Mouse (Mus musculus): ENCODE data around the gene H2-D1. TPM values are rescaled to one million over a fixed set of nuclear protein-coding genes. Genes with fewer than 3 reads are reported as not detected.

The H2-D1 gene
- total RNA-seq, 1 experiment, result 30.1 TPM

DNA sequence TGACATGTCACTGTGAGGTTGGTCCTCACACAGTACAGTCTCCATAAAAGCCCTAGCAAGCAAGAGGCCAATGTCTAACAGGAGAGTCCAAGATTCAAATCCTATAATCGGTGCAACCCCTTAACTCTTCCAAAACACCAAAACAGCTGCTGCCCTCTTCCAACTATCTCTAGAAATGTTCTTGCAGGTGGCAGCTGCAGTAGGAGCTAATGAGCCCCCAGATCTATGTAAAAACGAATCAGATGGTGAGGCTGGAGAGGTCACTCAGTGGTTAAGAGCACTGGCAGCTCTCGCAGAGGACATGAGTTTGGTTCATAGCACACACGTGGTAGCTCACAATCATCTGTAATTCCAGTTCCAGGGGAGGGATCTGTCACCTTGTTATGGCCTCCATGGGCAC is 6.8 kb upstream of the H2-D1 start:
- Histone ChIP-seq H3K9ac (ENCODE audit: insufficient read depth, low read depth, low read length, poor library complexity, severe bottlenecking) (no peak overlapping the region), H3K4me3 (ENCODE audit: insufficient read depth in 1 of 2, low read depth in 1 of 2, low read length in 2 of 2, poor library complexity in 1 of 2, severe bottlenecking in 1 of 2) (no peak overlapping the region), H3K36me3 (ENCODE audit: control insufficient read depth, insufficient read depth, low read length, poor library complexity, severe bottlenecking) (peaks cover 31% of the 10 kb centered on the region), H3K27ac (ENCODE audit: insufficient read depth, low read depth, low read length, poor library complexity, severe bottlenecking) (no peak overlapping the region), H3K4me1 (ENCODE audit: control insufficient read depth in 2 of 2, insufficient read depth in 2 of 2, low read length in 2 of 2, poor library complexity in 1 of 2) (peaks cover 0 to 14% of the 10 kb centered on the region in 2 experiments; a peak in 1 of 4 replicates), H3K9me3 (ENCODE audit: control insufficient read depth, insufficient read depth, low read depth, low read length) (no peaks in the 10 kb centered on the region)
- DNase-seq (ENCODE audit: low read depth, low spot score), result no peak
- TF ChIP-seq ZNF384 (IDR thresholded peaks at IDR 0.05; ENCODE audit: low read depth, low read length), result no peak
- TF ChIP-seq HCFC1 (IDR thresholded peaks at IDR 0.05; ENCODE audit: borderline replicate concordance, insufficient read depth, low read length), result no peak
- no peak for TF ChIP-seq CHD2 (IDR thresholded peaks at IDR 0.05; ENCODE audit: low read depth, low read length)
- no peak for TF ChIP-seq ZC3H11A (IDR thresholded peaks at IDR 0.05; ENCODE audit: borderline replicate concordance, low read depth, low read length)
- TF ChIP-seq MAFK (IDR thresholded peaks at IDR 0.05; ENCODE audit: insufficient read depth, low read depth, low read length), result no peak
- in situ Hi-C loops (cut with MboI; ENCODE audit: low sequenced_read_pairs in 2 of 2, unreplicated experiment in 2 of 2), result no loop called here

DNA sequence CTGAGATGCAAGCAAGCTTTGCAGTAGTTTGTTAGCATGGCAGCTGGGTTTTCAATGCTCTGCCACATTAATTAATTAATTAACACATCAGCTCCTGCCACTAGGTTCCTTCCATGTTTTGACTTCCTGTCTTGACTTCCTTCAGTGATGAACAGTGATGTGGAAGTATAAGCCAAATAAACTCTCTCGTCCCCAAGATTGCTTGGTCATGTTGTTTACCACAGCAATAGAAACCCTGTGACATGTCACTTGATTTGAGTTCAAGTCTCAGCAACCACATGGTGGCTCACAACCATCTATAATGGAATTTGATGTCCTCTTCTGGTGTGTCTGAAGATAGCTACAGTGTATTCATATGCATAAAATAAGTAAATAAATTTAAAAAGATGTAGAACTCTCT is 5.2 kb upstream of the H2-D1 start:
- Histone ChIP-seq H3K9me3 (ENCODE audit: control insufficient read depth, insufficient read depth, low read depth, low read length) (no peaks in the 10 kb centered on the region), H3K9ac (ENCODE audit: insufficient read depth, low read depth, low read length, poor library complexity, severe bottlenecking) (no peak overlapping the region), H3K4me1 (ENCODE audit: control insufficient read depth in 2 of 2, insufficient read depth in 2 of 2, low read length in 2 of 2, poor library complexity in 1 of 2) (peaks cover 0 to 13% of the 10 kb centered on the region in 2 experiments; a peak in 2 of 4 replicates), H3K36me3 (ENCODE audit: control insufficient read depth, insufficient read depth, low read length, poor library complexity, severe bottlenecking) (peaks cover 16% of the 10 kb centered on the region), H3K4me3 (ENCODE audit: insufficient read depth in 1 of 2, low read depth in 1 of 2, low read length in 2 of 2, poor library complexity in 1 of 2, severe bottlenecking in 1 of 2) (no peak overlapping the region), H3K27ac (ENCODE audit: insufficient read depth, low read depth, low read length, poor library complexity, severe bottlenecking) (no peak overlapping the region)
- no peak for DNase-seq (ENCODE audit: low read depth, low spot score)
- in situ Hi-C loops (cut with MboI; ENCODE audit: low sequenced_read_pairs in 2 of 2, unreplicated experiment in 2 of 2), result no loop called here
- TF ChIP-seq ZC3H11A (IDR thresholded peaks at IDR 0.05; ENCODE audit: borderline replicate concordance, low read depth, low read length) (no peak), CHD2 (IDR thresholded peaks at IDR 0.05; ENCODE audit: low read depth, low read length) (no peak), MAFK (IDR thresholded peaks at IDR 0.05; ENCODE audit: insufficient read depth, low read depth, low read length) (no peak), HCFC1 (IDR thresholded peaks at IDR 0.05; ENCODE audit: borderline replicate concordance, insufficient read depth, low read length) (no peak), ZNF384 (IDR thresholded peaks at IDR 0.05; ENCODE audit: low read depth, low read length) (no peak)

DNA sequence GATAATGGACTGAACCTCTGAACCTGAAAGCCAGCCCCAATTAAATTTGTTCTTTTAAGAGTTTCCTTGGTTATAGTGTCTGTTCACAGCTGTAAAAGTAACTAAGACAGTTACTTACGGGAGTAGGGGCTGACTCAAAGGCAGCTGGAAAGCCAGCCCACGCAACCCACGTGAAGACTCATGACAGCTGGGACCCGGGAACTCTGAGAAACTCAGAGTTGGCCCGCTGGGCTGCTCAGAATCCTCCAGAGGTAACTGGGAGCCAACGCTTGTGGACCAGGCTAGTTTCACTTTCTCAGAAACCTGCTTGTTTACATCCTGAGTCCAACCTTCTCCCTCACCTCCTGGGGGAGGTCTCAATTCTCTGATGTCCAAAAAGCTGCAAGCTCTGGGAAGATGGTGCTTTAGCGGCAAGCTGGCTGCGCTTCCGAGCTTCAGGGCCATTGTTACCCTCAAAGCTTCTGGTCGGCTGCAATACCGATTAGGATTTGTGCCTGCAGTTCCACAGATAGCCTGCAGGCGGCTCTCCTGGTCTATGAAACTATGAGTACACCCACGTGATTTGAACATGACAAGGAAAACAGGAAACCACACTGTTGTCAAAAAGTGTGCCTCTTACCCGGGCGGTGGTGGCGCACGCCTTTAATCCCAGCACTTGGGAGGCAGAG is 4.6 kb upstream of the H2-D1 start:
- H3K9me3 ChIP-seq (ENCODE audit: control insufficient read depth, insufficient read depth, low read depth, low read length), result no peaks in the 10 kb centered on the region
- H3K36me3 ChIP-seq (ENCODE audit: control insufficient read depth, insufficient read depth, low read length, poor library complexity, severe bottlenecking), result peaks cover 10% of the 10 kb centered on the region
- peak; percentile 94 for DNase-seq (ENCODE audit: low read depth, low spot score)
- in situ Hi-C loops (cut with MboI; ENCODE audit: low sequenced_read_pairs in 2 of 2, unreplicated experiment in 2 of 2), result no loop called here
- peaks cover 0 to 13% of the 10 kb centered on the region in 2 experiments; a peak in 2 of 4 replicates for H3K4me1 ChIP-seq (ENCODE audit: control insufficient read depth in 2 of 2, insufficient read depth in 2 of 2, low read length in 2 of 2, poor library complexity in 1 of 2)
- no peak overlapping the region for H3K9ac ChIP-seq (ENCODE audit: insufficient read depth, low read depth, low read length, poor library complexity, severe bottlenecking)
- no peak overlapping the region; a peak in 1 of 4 replicates for H3K4me3 ChIP-seq (ENCODE audit: insufficient read depth in 1 of 2, low read depth in 1 of 2, low read length in 2 of 2, poor library complexity in 1 of 2, severe bottlenecking in 1 of 2)
- TF ChIP-seq HCFC1 (IDR thresholded peaks at IDR 0.05; ENCODE audit: borderline replicate concordance, insufficient read depth, low read length) (no peak), ZC3H11A (IDR thresholded peaks at IDR 0.05; ENCODE audit: borderline replicate concordance, low read depth, low read length) (peak; percentile 47)
- H3K27ac ChIP-seq (ENCODE audit: insufficient read depth, low read depth, low read length, poor library complexity, severe bottlenecking), result no peak overlapping the region

DNA sequence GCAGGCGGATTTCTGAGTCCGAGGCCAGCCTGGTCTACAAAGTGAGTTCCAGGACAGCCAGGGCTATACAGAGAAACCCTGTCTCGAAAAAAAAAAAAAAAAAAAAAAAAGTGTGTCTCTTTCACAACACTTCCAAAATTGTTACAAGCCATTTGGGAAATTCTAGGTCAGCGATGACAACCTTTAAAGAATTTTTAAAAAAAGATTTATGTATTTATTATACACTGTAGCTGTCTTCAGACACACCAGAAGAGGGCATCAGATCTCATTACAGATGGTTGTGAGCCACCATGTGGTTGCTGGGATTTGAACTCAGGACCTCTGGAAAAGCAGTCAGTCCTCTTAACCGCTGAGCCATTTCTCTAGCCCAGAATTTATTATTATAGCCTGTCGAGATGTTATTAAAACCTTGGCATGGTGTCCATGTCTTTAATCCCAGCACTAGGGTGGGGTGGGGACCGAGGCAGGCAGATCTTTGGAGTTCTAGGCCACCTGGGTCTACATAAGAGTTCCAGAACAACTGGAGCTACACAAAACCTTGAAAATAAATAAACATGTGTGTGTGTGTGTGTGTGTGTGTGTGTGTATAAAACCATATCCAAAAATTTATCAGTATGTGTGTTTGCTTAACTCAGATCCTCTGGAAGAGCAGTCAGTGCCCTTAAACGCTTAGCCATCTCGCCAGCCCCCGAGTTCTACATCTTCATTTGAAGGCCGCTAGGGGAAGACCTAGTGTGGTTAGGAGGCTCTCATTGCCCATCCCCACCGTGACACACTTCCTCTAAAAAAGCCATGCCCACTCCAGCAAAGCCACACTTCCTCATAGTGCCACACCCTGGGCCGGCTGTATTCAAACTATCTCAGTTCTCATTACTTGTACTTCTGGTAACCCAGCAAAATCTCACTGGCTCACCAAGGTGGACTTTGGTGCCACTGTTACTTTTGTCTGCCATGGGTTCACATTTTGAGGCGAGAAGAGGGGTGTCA is 3.7 kb upstream of the H2-D1 start:
- Histone ChIP-seq H3K4me1 (ENCODE audit: control insufficient read depth in 2 of 2, insufficient read depth in 2 of 2, low read length in 2 of 2, poor library complexity in 1 of 2) (peaks cover 0 to 9% of the 10 kb centered on the region in 2 experiments; a peak in 2 of 4 replicates), H3K9me3 (ENCODE audit: control insufficient read depth, insufficient read depth, low read depth, low read length) (no peaks in the 10 kb centered on the region), H3K4me3 (ENCODE audit: insufficient read depth in 1 of 2, low read depth in 1 of 2, low read length in 2 of 2, poor library complexity in 1 of 2, severe bottlenecking in 1 of 2) (no peak overlapping the region), H3K36me3 (ENCODE audit: control insufficient read depth, insufficient read depth, low read length, poor library complexity, severe bottlenecking) (peaks cover 2% of the 10 kb centered on the region), H3K9ac (ENCODE audit: insufficient read depth, low read depth, low read length, poor library complexity, severe bottlenecking) (no peak overlapping the region), H3K27ac (ENCODE audit: insufficient read depth, low read depth, low read length, poor library complexity, severe bottlenecking) (no peak overlapping the region)
- TF ChIP-seq HCFC1 (IDR thresholded peaks at IDR 0.05; ENCODE audit: borderline replicate concordance, insufficient read depth, low read length) (no peak), ZC3H11A (IDR thresholded peaks at IDR 0.05; ENCODE audit: borderline replicate concordance, low read depth, low read length) (no peak), ZNF384 (IDR thresholded peaks at IDR 0.05; ENCODE audit: low read depth, low read length) (peak; percentile 72; the same call in 1 of the 2 replicates), MAFK (IDR thresholded peaks at IDR 0.05; ENCODE audit: insufficient read depth, low read depth, low read length) (no peak), CHD2 (IDR thresholded peaks at IDR 0.05; ENCODE audit: low read depth, low read length) (no peak)
- no peak for DNase-seq (ENCODE audit: low read depth, low spot score)
- in situ Hi-C loops (cut with MboI; ENCODE audit: low sequenced_read_pairs in 2 of 2, unreplicated experiment in 2 of 2), result no loop called here

Measured in ES-E14 (cell line).